Mouse (Mus musculus): ENCODE measurements around the gene Bcl2l12.

Gene Bcl2l12

GRCm38 (mm10) chr7:44985595-44986191, 12.8 kb downstream of the Bcl2l12 start:
- peak; percentile 51 for DNase-seq

- no peak for DNase-seq
These were observed 13.7 kb downstream of the Bcl2l12 start for GRCm38 (mm10) chr7:44984833-44985164.

- no peak for DNase-seq
These were observed 14.3 kb downstream of the Bcl2l12 start for GRCm38 (mm10) chr7:44983944-44984832.

GRCm38 (mm10) chr7:44983085-44983484, 15.4 kb downstream of the Bcl2l12 start:
- DNase-seq = peak; percentile 91

- no peak for DNase-seq
These were observed 17.0 kb downstream of the Bcl2l12 start for GRCm38 (mm10) chr7:44981539-44981938.

DNA sequence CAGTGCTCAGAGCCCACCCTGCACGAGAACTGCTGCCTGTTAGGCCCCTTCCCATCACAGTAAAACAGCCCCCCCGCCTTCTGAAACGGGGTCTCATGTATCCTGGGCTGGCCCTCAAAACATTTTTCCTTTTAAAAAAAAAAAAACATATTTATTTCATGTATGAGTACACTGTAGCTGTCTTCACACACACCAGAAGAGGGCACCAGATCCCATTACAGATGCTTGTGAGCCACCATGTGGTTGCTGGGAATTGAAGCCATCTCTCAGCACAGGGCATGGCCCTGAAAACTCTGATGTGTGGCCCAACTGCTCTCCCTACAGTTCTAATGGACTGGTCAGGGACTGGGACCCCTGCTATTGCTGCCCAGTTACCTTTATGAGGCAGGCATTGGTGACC, 20.2 kb downstream of the Bcl2l12 start:
- no peak for DNase-seq

- DNase-seq = no peak
These were observed 23.4 kb downstream of the Bcl2l12 start for GRCm38 (mm10) chr7:44975117-44975419.

DNA sequence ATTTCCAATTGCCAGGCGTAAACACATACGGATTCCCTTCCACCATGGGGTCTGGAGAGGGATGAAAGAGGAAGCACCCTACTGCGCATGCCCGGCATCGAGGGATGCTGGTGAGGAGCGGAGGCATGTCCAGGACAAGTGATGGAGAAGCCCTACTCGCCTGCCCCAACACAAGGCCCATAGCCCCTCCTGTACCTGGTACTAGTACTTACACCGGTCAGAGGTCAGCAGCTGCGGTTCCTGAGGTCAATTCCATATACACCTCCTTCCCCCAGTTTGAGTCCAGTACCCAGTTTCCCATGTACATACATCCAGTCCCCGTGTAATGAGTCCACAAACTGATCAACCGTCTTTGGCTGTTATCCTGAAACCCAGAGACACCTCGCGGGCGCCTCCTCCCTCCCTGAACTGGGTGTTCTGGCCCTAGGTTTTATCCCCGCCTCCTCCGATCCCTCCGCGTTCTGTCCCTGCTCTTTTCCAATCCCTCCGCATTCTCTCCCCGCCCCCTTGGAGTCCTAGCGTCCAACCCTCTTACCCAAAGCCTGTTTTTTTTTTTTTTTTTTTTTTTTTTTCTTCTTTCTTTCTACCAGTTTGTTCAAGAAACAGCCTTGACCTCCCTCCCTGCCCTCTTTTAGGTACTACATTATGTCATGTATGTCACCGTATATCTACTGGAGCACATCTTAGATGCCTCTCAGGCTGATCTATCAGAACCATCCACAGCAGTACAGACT, 24.0 kb downstream of the Bcl2l12 start, which contains the start of gene Cpt1c:
TSS of gene Cpt1c (minus strand) at position 469 of the 734 bp plus-strand sequence.
- peak; percentile 62 for DNase-seq

- no peak for DNase-seq
These were observed 24.9 kb downstream of the Bcl2l12 start for GRCm38 (mm10) chr7:44973415-44974130.

GRCm38 (mm10) chr7:44971142-44971541, 27.4 kb downstream of the Bcl2l12 start:
- no peak for DNase-seq

DNA sequence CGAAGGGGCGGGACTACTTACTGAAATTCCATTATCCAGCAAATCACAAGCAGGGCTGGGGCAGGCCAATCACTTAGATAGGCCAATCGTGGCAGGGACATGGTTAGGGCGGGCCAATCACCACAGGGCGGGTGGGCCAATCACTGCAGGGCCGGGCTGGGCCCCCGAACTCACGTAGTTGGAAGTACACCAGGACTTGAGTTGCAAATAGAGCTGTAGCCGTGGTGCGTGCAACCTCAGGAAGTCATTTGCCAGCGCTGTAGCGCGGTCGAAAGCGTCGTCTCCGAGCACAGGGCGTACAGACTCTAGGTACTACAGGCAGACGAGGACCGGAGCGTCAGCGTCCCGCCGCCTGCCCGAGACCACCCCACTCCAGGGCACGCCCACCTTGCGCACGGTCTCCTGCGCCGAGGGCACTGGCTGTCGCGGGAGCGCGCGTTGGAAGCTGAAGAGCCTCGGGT, 28.3 kb downstream of the Bcl2l12 start:
- peak; percentile 84 for DNase-seq

DNA sequence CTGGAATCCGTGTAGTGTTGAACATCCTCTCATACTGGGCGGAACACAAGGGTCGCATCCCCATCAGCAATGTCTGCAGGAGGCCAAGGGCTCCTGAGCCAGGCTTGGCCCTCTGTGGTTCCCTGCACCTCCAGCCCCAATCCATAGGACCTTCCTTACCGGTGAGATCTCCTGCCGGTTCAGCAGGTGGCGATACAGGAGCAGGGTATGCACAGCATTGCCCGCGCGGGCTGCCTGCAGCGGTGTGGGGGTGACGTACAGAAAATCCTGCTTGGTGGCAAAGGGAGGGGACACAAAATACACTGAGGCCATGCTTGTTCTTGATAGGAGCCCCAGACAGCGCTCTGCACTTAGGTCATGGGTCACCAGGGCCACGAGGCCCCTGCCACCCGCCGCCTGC, 31.9 kb downstream of the Bcl2l12 start:
- no peak for DNase-seq

GRCm38 (mm10) chr7:44965975-44966374, 32.5 kb downstream of the Bcl2l12 start:
- DNase-seq = peak; percentile 41

GRCm38 (mm10) chr7:44964990-44965389, 33.5 kb downstream of the Bcl2l12 start:
- DNase-seq = no peak

DNA sequence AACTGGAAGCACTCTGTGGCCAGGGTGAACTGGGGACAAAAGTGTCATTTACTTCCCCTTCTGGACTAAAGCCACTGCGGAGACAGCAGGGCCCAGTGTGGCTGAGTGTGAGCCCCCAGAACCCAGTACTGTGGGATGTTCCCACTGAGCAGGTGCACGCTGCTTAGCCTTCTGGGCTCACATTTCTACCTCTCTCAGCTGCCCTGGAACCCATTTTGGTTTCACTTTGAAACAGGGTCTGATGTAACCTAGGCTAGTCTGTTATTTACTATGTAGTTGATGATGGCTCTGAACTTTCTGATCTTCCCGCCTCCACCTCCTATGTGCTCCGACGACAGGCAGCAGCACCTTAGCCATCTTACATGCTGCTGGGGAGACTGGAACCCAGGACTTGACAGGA, 35.7 kb downstream of the Bcl2l12 start:
- DNase-seq = no peak

GRCm38 (mm10) chr7:44962337-44962736, 36.2 kb downstream of the Bcl2l12 start:
- DNase-seq = no peak

DNA sequence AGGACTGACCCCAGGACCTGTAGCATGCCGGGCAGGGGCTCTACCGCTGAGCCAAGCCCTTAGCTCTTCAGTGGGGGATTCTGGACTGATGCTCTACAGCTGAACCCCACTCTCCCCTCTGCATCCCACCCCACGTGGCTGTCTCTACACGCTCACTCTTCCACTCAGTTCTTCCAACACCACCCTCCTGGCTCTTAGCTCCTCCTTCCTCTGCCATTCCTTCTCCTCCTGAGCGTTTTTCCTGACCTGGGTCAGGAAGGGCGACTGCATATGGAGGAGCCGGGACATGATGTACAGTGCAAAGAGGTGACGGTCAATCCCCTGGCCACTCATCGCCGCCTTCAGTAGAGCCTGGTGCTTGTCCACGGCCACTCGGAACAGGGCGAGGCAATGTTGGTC, 38.0 kb downstream of the Bcl2l12 start:
- DNase-seq = no peak

DNA sequence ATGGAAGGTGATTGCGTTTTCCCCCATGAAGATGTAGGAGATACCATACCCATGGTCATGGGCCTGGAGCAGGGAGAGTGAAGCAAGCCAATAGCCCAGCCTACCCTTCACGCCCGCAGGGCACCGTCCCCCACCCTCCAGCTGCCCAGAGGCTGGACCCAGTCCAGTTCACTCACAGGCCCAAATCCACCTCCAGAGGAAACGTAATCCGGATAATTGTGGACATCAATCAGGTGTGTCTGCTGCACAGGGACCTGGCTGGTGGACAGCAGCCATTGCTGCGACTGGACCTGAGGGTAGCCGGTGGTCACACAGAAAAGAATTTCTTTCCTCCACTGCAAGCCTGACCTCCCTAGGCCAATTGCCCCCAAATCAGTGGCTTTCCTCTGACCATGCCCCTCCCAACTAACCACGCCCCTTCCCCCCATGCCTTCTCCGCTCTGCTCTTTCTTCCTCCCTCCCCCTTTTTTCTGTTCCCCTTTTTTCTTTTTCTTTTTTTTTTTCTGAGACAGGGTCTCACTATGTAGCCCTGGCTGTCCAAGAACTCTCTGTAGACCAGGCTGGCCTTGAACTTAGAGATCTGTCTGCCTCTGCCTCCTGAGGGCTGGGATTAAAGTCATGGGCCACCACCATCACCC, 38.5 kb downstream of the Bcl2l12 start:
- no peak for DNase-seq

DNA sequence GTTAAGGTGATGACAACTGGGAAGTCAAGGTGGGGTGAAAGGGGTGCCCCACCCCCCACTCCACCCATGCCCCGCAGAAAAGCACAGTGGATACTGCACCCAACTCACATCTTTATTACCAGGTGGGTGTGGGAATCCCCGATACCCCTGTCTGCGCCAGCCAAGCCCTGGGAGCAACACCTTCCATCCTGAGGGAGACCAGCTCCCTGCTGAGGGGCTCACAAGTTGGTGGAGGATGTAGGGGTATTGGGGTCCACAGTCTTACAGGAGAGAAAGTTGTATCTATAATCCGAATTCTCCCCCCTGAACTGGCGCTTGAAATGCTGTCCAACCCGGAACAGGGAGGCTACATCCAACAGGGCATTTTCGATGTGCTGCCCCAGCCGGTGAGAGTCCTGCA, 39.2 kb downstream of the Bcl2l12 start:
- DNase-seq = no peak

DNA sequence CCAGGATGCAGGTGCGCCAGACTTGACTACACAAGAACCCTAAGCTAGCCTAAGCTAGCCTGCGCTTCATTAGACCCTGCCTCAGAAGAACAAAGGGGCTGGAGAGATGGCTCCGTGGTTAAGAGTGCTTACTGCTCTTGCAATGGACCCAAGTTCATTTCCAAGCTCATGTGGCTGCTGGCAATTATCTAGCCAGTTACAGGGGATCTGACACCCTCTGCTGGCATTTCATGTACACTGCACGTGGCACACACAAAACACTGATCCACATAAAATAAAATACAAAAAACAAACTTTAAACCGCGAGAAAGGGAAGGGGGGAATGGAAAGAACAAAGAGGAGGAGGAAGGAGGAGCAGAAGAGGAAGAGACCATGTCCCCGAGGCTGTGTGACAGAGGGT, 40.3 kb downstream of the Bcl2l12 start:
- DNase-seq = peak; percentile 65

- DNase-seq = no peak
These were observed 41.2 kb downstream of the Bcl2l12 start for GRCm38 (mm10) chr7:44957183-44957835.

DNA sequence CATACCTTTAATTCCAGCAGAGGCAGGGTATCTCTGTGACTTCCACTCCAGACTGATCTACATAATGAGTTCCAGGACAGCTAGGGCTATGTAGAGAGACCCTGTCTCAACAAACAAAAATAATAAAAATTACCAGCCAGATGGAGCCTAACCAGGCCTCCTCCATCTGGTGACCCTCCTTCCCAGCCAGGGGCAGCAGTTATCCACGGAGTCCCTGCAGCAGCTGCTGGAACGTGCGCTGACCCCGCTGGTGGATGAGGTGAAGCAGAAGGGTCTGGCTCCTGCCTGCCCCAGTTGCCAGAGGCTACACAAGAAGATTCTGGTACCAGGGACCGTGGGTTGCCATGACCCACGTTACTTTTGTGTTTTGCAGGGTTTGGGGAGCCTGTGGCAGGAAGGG, 42.2 kb downstream of the Bcl2l12 start:
- DNase-seq = no peak

All from kidney, adult 18-20 months (tissue).